Mouse (Mus musculus): ENCODE measurements around the gene Alg14. TPM values are rescaled to one million over a fixed set of nuclear protein-coding genes. Genes with fewer than 3 reads are reported as not detected.

Alg14 gene
- polyA plus RNA-seq, 1 experiment, result 24.5 TPM

DNA sequence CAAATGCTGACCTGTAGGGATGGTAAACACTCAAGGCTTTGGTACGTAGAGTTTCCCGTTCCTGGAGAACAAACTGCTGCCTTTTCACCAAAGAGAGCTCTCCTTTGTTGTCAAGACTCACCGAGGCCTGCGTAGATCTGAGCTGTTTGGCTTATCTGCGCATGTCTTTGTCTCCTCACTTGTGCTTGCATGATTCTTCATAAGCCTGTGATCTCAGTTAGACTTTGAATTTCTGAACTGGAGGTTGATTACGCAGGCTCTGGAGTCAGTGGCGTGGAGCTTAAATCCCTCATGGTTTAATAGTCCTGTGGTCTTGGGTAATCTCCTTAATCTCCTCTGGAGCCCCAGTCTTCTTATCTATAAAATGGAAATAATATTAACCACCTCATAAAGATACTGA lies 51.7 kb downstream of the Alg14 start:
- Histone ChIP-seq H3K4me1 (ENCODE audit: control insufficient read depth, insufficient read depth, low read length) (peaks cover 13% of the 10 kb centered on the region), H3K4me3 (replicated peaks; ENCODE audit: extremely low read depth, low read depth, low read length) (no peak overlapping the region)
- WGBS, result 84% methylated on average over 7 of the region's 7 CpGs
- TF ChIP-seq POLR2A (IDR thresholded peaks at IDR 0.05; ENCODE audit: borderline replicate concordance, extremely low read depth, low read depth, low read length), result no peak
- no peak for TF ChIP-seq CTCF (IDR thresholded peaks at IDR 0.05; ENCODE audit: insufficient read depth, low read length)
- no peak for DNase-seq

DNA sequence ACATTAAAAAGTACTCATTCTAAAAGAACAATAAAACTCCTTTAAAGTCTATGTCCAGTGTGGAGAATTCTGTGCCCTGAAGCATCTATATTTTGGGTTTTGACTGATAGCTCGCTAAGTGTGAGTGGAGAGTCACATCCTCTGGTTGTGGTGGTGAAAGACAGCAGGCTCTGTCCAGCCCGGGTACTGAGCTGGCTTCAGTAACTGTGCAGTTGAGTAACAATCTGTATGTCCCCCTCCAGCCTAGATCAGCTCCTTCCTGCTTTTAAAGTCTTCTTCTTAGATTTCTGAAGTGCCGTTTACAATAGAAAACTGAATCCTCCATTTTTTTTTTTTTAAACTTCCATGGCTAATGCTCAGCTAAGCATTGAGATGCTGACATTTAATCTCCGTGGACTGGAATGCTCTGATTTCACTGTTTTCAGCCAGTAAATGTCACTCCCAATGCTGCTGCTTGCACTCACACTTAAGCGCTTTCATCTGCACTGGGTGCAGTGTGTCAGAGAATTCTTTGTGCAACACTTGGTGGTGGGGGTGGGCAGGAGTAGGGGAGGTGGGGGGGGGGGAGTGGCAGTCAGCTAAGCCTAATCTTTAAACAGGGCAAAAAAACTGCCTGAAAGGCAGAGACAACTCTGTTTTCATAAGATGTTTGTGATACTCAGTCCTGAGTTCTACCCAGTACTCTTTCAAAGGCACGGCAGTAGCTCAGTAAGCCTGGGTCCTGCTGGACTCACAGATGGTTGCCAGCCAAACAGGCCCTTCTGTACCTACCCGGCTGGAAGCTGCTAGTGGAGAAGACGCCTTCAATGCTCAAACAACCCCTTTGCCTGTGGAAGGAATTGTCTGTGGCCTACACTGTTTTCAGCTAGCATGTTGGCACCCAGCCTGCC lies 52.7 kb downstream of the Alg14 start:
- no peak for DNase-seq
- 30% methylated on average over 8 of the region's 8 CpGs for WGBS
- peaks cover 13% of the 10 kb centered on the region for H3K4me1 ChIP-seq (ENCODE audit: control insufficient read depth, insufficient read depth, low read length)
- no peak for TF ChIP-seq CTCF (IDR thresholded peaks at IDR 0.05; ENCODE audit: insufficient read depth, low read length)
- no peak for TF ChIP-seq POLR2A (IDR thresholded peaks at IDR 0.05; ENCODE audit: borderline replicate concordance, extremely low read depth, low read depth, low read length)
- no peak overlapping the region for H3K4me3 ChIP-seq (replicated peaks; ENCODE audit: extremely low read depth, low read depth, low read length)

- WGBS, result 37% methylated on average over 11 of the region's 11 CpGs
These were observed 53.5 kb downstream of the Alg14 start for GRCm38 (mm10) chr3:121344951-121345642.

GRCm38 (mm10) chr3:121345643-121346000 lies 54.0 kb downstream of the Alg14 start:
- no peak overlapping the region for H3K4me3 ChIP-seq (replicated peaks; ENCODE audit: extremely low read depth, low read depth, low read length)
- H3K4me1 ChIP-seq (ENCODE audit: control insufficient read depth, insufficient read depth, low read length), result peaks cover 7% of the 10 kb centered on the region
- DNase-seq, result no peak
- TF ChIP-seq POLR2A (IDR thresholded peaks at IDR 0.05; ENCODE audit: borderline replicate concordance, extremely low read depth, low read depth, low read length), result no peak
- TF ChIP-seq CTCF (IDR thresholded peaks at IDR 0.05; ENCODE audit: insufficient read depth, low read length), result no peak
- WGBS, result 58% methylated on average over 6 of the region's 6 CpGs

More at GRCm38 (mm10) chr3:121344951-121345642, 53.5 kb downstream of the Alg14 start:
- no peak overlapping the region for H3K4me3 ChIP-seq (replicated peaks; ENCODE audit: extremely low read depth, low read depth, low read length)
- no peak for TF ChIP-seq POLR2A (IDR thresholded peaks at IDR 0.05; ENCODE audit: borderline replicate concordance, extremely low read depth, low read depth, low read length)
- TF ChIP-seq CTCF (IDR thresholded peaks at IDR 0.05; ENCODE audit: insufficient read depth, low read length), result no peak
- DNase-seq, result no peak
- H3K4me1 ChIP-seq (ENCODE audit: control insufficient read depth, insufficient read depth, low read length), result peaks cover 10% of the 10 kb centered on the region

GRCm38 (mm10) chr3:121346507-121347267 lies 55.1 kb downstream of the Alg14 start:
- H3K4me3 ChIP-seq (replicated peaks; ENCODE audit: extremely low read depth, low read depth, low read length), result no peak overlapping the region
- 75% methylated on average over 12 of the region's 12 CpGs for WGBS
- TF ChIP-seq CTCF (IDR thresholded peaks at IDR 0.05; ENCODE audit: insufficient read depth, low read length) (no peak), POLR2A (IDR thresholded peaks at IDR 0.05; ENCODE audit: borderline replicate concordance, extremely low read depth, low read depth, low read length) (no peak)
- H3K4me1 ChIP-seq (ENCODE audit: control insufficient read depth, insufficient read depth, low read length), result peaks cover 7% of the 10 kb centered on the region
- no peak for DNase-seq

- WGBS, result 88% methylated on average over 6 of the region's 6 CpGs
- no peak for TF ChIP-seq CTCF (IDR thresholded peaks at IDR 0.05; ENCODE audit: insufficient read depth, low read length)
- DNase-seq, result no peak
- Histone ChIP-seq H3K4me1 (ENCODE audit: control insufficient read depth, insufficient read depth, low read length) (peaks cover 7% of the 10 kb centered on the region), H3K4me3 (replicated peaks; ENCODE audit: extremely low read depth, low read depth, low read length) (no peak overlapping the region)
These were observed 57.2 kb downstream of the Alg14 start for GRCm38 (mm10) chr3:121348792-121349191.

GRCm38 (mm10) chr3:121349334-121350169 lies 58.0 kb downstream of the Alg14 start:
- 76% methylated on average over 33 of the region's 33 CpGs for WGBS
- no peak for DNase-seq
- no peak overlapping the region for H3K4me3 ChIP-seq (replicated peaks; ENCODE audit: extremely low read depth, low read depth, low read length)
- H3K4me1 ChIP-seq (ENCODE audit: control insufficient read depth, insufficient read depth, low read length), result peaks cover 7% of the 10 kb centered on the region
- TF ChIP-seq CTCF (IDR thresholded peaks at IDR 0.05; ENCODE audit: insufficient read depth, low read length) (no peak), POLR2A (IDR thresholded peaks at IDR 0.05; ENCODE audit: borderline replicate concordance, extremely low read depth, low read depth, low read length) (no peak)

DNA sequence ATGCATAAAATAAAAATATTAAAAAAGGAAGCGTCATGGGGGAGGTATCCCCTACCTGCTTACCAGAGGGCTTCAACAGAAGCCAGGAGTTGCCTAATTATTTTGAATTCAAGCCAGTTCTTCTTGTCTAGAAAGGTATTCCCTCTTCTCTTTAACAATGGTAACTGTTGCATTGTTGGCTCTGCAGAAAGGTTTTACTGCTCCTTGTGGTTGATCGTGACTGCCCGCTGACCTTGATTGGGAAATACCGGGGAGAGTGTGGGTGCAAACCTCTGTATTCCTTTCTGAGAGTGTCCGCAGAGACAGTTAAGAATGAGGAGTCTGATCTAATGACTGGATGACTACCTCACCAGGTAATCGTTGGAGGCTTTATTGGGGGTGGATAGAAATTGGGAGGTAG lies 59.7 kb downstream of the Alg14 start:
- Histone ChIP-seq H3K4me1 (ENCODE audit: control insufficient read depth, insufficient read depth, low read length) (peaks cover 3% of the 10 kb centered on the region), H3K4me3 (replicated peaks; ENCODE audit: extremely low read depth, low read depth, low read length) (no peak overlapping the region)
- TF ChIP-seq POLR2A (IDR thresholded peaks at IDR 0.05; ENCODE audit: borderline replicate concordance, extremely low read depth, low read depth, low read length), result no peak
- no peak for TF ChIP-seq CTCF (IDR thresholded peaks at IDR 0.05; ENCODE audit: insufficient read depth, low read length)
- DNase-seq, result no peak
- 80% methylated on average over 6 of the region's 6 CpGs for WGBS

GRCm38 (mm10) chr3:121354281-121354680 lies 62.7 kb downstream of the Alg14 start:
- 80% methylated on average over 9 of the region's 9 CpGs for WGBS
- TF ChIP-seq POLR2A (IDR thresholded peaks at IDR 0.05; ENCODE audit: borderline replicate concordance, extremely low read depth, low read depth, low read length), result no peak
- no peak for TF ChIP-seq CTCF (IDR thresholded peaks at IDR 0.05; ENCODE audit: insufficient read depth, low read length)
- Histone ChIP-seq H3K4me1 (ENCODE audit: control insufficient read depth, insufficient read depth, low read length) (no peaks in the 10 kb centered on the region), H3K4me3 (replicated peaks; ENCODE audit: extremely low read depth, low read depth, low read length) (no peak overlapping the region)
- DNase-seq, result no peak

All from lung, adult 2 months (tissue).